Mouse (Mus musculus) frontal cortex, postnatal 25 days (tissue): Measurements from ENCODE around the gene Ezr.

Source experiments
- DNase-seq, 2 experiments: peaks; one replicate each; pipeline ENCODE4 v3.0.0; 2022; ENCODE audit warnings: low spot score in 2 of 2

Gene Ezr

GRCm38 (mm10) chr17:6789581-6790118 lies 7.1 kb upstream of the Ezr start:
- DNase-seq = no peak

GRCm38 (mm10) chr17:6789103-6789502 lies 6.5 kb upstream of the Ezr start:
- no peak for DNase-seq

DNA sequence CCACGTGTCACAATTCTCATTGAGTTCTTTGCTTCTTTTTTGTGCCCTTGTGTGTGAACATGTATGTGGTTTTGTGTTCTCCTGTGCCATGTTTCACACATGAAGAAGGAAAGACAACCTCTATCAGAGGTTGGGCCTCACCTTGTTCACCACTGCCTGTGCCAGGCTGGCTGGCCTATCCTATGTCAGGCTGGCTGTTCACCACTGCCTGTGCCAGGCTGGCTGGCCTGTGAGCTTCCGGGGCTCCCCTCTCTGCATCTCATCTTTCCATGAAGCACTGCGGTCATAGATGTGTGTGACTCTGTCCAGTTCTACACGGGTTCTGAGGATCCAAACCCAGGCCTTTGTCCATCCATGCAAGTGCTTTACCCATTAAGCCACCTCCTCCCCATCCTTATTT lies 4.7 kb upstream of the Ezr start:
- DNase-seq = no peak

- no peak for DNase-seq
These were observed 1.3 kb upstream of the Ezr start for GRCm38 (mm10) chr17:6783756-6784357.

DNA sequence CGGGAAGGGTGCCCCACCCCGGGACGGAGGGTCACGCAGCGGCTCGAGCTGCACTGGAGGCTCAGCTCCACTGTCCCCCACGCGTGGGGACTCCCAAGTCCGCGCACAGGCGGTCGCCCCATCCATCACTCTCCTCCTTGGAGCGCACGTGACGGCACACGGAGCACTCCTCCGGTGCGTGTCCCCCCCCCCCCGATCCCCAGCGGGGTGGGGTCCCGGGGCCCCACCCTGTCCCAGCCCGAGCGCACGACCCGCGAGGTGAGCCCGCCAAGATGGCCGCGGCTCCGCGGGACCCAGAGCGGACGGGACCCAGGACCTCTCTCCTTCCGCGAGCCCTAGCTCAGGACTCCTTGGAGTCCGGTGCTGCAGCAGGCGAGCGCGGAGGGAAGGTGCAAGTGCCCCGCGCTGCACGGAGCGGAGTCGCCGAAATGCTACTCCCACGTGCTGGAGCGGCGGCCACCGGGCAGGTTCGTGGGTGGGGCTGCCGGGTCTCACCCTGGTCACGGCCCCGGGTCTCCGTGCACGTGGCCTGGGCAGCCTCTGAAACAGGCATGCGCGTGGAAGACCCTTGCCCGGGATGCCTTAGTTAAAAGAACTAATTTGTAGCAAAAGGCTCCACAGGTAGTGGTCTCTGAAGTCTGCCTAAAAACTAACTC lies 550 bp upstream of the Ezr start:
- no peak for DNase-seq

DNA sequence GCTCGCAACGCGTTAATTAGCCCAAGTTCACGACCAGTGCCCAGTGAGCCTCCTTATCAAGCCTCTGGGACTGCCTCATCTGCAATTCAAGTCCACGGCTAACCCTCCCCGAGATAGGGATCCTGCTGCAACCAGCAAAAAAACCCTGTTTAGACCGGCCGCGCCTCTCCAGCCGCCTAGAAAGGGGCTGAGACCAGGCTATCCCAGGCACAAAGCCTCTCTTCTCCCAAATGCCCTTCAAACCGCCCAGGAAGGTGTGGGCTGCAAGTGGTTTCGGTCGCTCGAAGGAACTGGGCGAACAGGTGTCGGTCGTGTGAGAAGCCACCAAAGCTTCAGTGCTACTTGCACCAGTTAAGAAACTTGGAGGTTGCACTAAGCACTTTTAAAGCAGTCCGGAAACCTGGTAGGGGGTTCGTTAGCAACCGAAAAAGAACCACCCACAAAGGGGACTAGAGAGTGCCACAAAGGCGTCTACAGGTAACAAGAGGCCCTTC lies 504 bp downstream of the Ezr start:
- DNase-seq = no peak

DNA sequence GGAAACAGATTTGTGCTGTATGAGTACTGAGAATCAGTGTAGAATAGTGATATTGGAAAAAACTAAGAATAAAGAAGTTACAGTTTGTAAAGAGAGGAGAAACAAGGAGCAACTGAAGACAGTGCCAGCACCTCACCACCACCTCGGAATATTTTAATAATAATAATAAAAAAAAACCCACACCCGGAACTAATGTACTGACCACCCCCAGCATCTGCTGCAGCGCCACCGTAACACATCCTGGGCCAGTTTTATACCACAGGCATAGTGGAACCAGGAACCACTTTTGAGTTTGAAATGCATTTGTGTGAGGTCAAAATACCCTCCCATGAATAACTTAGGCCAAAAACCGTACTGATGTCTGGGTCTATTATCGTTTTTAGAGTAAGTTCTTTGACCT lies 1.3 kb downstream of the Ezr start:
- no peak for DNase-seq

GRCm38 (mm10) chr17:6780521-6781115 lies 2.0 kb downstream of the Ezr start:
- DNase-seq = no peak

GRCm38 (mm10) chr17:6779632-6780031 lies 3.0 kb downstream of the Ezr start:
- no peak for DNase-seq

DNA sequence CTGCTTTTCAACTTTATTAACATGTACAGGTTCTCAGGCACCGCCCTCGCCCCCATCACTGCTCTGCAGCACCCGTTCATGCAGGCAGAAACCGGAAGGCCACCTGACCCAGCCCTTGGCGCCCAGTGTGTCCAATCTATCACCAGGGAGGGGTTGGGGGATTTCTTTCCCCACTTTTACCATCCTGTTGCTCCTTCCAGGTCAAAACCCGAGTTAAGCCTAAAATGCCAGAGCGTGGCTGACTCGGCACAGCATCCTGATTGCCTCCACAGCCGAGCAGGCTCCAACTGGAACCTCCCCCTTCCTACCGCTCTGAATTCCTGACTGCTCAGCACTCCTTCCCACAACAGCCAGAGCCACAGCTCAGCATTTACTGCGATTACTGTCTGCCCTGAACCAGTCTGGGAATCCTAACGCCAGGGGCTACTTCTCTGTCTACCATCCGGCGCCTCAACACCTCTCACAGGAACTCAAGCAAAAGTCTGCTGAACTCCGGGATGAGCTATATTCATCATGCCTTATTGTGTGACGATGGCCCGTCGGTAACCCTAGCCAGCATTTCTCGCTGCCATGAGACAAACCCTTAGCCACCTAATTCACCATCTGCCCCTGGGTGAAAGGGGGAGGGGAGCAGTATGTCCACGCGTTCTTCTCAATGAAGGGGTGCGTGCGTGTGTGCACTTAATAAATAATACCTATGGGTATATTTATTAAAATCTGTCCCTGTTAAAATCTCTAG lies 3.6 kb downstream of the Ezr start:
- DNase-seq = no peak

DNA sequence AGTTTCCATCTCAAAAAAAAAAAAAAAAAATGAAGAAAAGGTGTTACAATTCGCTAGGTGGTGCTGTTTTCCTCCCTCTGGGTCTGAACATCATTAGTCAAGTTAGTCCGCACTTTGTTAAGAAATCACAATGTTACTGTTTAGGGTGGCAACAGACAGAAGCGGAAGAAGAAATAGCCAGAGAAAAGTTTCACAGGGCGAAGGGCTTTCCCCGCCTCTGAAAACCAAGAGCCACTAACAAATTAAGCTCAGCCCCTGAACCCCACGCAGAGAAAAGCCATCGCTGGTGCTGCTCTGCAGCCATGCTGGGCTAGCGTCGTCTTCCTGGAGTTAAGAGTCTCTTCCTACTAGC lies 4.3 kb downstream of the Ezr start:
- DNase-seq = no peak

DNA sequence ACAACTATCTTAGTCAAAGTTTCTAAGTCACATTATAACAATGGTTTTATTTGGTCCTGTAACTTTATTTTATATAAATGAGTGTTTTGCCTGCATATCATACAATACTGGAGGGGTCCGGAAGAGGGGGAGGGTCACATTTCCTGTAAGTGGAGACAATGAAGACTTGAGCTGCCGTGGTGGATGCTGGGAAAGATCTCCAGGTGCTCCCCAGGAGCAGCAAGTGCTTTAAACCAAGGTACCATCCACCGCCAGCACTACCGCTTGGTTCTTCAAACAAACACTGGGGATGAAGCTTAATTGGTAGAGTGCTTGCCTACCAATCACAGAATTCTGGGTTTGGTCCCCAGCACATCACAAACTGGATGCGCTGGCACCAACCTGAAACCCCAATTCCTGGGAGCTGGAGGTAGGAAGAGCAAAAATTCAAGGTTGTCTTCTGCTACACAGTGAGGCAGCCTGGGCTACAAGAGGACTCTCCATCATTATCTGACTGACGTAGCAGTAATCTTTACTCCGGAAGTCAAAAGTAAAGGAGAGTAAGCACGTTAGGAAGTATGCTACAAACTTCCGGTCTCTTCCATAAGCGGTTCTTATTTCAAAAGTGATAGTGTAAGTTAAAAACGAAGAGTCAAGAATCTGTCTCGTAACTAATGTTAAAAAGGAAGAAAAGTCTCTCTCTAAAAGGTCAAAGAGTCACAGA lies 4.8 kb downstream of the Ezr start:
- DNase-seq = no peak

GRCm38 (mm10) chr17:6777061-6777460 lies 5.5 kb downstream of the Ezr start:
- DNase-seq = no peak

DNA sequence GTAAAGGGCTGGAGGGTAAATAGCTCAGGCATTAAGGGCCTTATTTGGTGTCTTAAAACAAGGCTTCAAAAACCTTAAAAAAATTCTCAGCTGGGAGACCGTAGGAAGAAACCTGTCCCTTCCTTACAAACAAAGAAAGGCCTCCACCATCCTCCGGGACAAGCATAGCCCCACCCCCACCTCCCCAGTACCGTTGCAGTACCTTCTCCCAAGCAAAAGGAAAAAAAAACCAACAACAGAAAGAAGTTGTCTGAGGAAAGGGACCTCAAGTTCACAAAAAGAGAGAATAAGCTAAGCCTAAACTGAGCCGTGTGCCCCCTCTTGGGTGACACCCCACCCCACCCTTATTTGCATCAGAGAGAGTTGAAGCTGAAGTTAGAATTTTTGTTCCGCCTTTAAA lies 6.0 kb downstream of the Ezr start:
- no peak for DNase-seq

DNA sequence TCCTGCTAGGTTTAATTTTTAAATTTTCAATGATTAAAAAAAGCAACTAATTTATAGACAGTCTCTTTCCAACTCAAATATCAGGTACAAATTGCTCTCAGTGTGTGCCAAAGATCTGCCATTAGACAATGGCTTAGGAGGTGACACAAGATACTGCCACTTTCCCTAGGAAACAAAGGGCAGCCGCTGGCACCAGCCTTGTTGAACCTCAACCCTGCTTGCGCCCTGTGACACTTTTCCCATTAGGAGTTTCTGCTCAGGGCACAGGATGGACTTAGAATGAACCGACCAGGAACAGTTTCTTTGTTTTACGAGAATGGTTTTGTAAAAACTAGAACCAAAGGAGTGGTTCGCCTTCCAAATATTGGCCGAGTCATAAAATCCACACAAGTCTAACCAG lies 6.5 kb downstream of the Ezr start:
- DNase-seq = no peak

GRCm38 (mm10) chr17:6775671-6776070 lies 6.9 kb downstream of the Ezr start:
- DNase-seq = no peak

GRCm38 (mm10) chr17:6775221-6775620 lies 7.4 kb downstream of the Ezr start:
- no peak for DNase-seq

DNA sequence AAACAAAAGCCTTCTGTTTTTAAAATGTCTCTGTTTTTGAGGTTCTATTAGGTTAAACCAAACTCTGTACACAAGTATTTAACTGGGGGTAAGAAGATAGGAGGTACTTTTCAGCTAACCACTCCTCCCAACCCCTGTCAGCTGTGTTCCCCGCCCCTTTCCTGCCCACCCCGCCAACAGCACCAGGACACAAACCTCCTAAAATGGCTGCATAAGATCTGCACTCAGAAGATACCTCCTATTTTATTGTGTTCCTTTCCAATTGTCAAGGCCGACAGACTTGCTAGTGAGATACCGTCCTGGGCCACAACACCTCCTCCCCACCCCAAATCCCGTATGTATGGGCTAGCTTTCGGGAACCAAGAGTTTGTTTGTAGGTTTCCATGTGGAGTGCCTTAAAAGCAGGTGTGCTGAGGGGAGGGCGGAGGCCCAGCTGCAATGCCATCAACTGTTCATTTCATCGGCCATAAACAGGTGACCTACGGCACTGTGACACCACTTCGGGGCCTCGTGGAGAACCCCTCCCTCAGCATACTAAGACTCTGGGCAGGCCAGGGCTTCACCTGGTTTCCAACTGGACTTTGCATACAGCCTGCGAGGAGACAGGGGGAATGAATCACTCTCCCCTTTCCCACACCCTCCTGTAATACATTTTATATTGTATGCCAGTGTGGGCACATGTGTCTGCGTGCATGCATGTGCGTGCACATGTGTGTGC lies 9.2 kb downstream of the Ezr start:
- no peak for DNase-seq

GRCm38 (mm10) chr17:6772490-6772773 lies 10.2 kb downstream of the Ezr start:
- DNase-seq = no peak

GRCm38 (mm10) chr17:6771661-6772489 lies 10.7 kb downstream of the Ezr start:
- no peak for DNase-seq

DNA sequence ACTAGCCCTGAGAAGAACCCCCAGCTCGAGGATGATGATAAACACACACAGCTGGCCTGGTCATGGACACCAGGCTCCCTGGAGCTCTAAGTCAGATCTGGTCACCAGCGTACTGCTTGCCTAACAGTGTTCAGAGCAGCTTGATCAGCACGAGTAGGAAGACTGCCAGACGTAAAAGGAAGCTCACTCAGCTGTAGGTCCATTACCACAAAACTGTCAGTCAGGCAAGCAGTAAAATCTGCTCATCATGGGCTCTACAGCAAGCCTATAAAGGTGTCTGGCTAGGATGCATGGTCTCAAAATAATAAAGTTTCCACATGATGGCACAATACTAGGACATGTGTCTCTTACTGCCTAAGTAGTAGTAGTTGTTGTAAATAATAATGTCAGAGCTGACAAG lies 13.0 kb downstream of the Ezr start:
- DNase-seq = no peak
